12 mouse cellular contexts compared by ENCODE assay signal in genomic region chr9:89836454-89837245, GRCm38 (mm10).
"Had no signal": no experiment of that assay in that cellular context is flagged by ENCODE, and none has a peak within 500 bp of the region (broad histone marks: within the 10 kb centered on the region; RNA-seq: fewer than 3 reads in every experiment).

No protein-coding gene starts in this region.

- H3K9ac ChIP-seq: limb, embryonic 15.5 days; liver, embryonic 12.5 days; lung, embryonic 14.5 days; midbrain, embryonic 12.5 days; neural tube, embryonic 15.5 days had no signal

- H3K27ac ChIP-seq: left cerebral cortex, adult 2 months; limb, embryonic 15.5 days; liver, embryonic 12.5 days; midbrain, embryonic 12.5 days; neural tube, embryonic 15.5 days; stomach, postnatal 0 days had no signal

- H3K36me3 ChIP-seq: limb, embryonic 15.5 days; liver, embryonic 12.5 days; midbrain, embryonic 12.5 days; neural tube, embryonic 15.5 days had no signal

- H3K4me2 ChIP-seq: limb, embryonic 15.5 days; liver, embryonic 12.5 days; lung, embryonic 14.5 days; midbrain, embryonic 12.5 days; neural tube, embryonic 15.5 days had no signal

- H3K27me3 ChIP-seq: limb, embryonic 15.5 days; liver, embryonic 12.5 days; midbrain, embryonic 12.5 days; neural tube, embryonic 15.5 days had no signal

- H3K9me3 ChIP-seq: limb, embryonic 15.5 days; liver, embryonic 12.5 days; midbrain, embryonic 12.5 days; neural tube, embryonic 15.5 days had no signal

- DNase-seq: kidney, postnatal 25 days; lung, embryonic 14.5 days; lung, postnatal 10 days; lung, postnatal 4 days; thymus, postnatal 4 days had no signal

- H3K4me1 ChIP-seq: limb, embryonic 15.5 days; liver, embryonic 12.5 days; midbrain, embryonic 12.5 days; neural tube, embryonic 15.5 days had no signal

- ATAC-seq: liver, embryonic 12.5 days had no signal

- H3K4me3 ChIP-seq: left cerebral cortex, adult 2 months; limb, embryonic 15.5 days; liver, embryonic 12.5 days; midbrain, embryonic 12.5 days; myocyte; neural tube, embryonic 15.5 days had no signal
